Mouse (Mus musculus): ENCODE measurements at regions not wholly inside any gene's neighbourhood (a gene's known extent, or its start where the extent isn't known, plus 50 kb on each side); places are given as distances from the start of the nearest gene placed in this dataset.

GRCm38 (mm10) chr14:48854188-48854924 lies 180.7 kb upstream of the Otx2 start:
- ChIA-PET CTCF (no interaction called here), POLR2A (no interaction called here)

GRCm38 (mm10) chr14:48853479-48854187 lies 180.0 kb upstream of the Otx2 start:
- ChIA-PET CTCF (no interaction called here), POLR2A (no interaction called here)

GRCm38 (mm10) chr14:48852787-48853186 lies 179.2 kb upstream of the Otx2 start:
- CTCF ChIA-PET = interaction anchor here in 1 of 4 experiments (0.6 kb wide), 1 partner anchor 50 kb away, joined by 3 read pairs; no protein-coding TSS in a partner anchor
- POLR2A ChIA-PET = no interaction called here

- ChIA-PET CTCF (no interaction called here), POLR2A (no interaction called here)
Observed at GRCm38 (mm10) chr14:48852061-48852460, 178.4 kb upstream of the Otx2 start.

GRCm38 (mm10) chr14:48842861-48843260 lies 169.2 kb upstream of the Otx2 start:
- CTCF ChIA-PET = no interaction called here
- POLR2A ChIA-PET = no interaction called here

GRCm38 (mm10) chr14:48841278-48841677 lies 167.7 kb upstream of the Otx2 start:
- CTCF ChIA-PET = no interaction called here
- POLR2A ChIA-PET = interaction anchor here in 1 of 4 experiments (0.7 kb wide), 1 partner anchor 36 kb away, joined by 3 read pairs; no protein-coding TSS in a partner anchor

- POLR2A ChIA-PET = no interaction called here
- CTCF ChIA-PET = no interaction called here
Observed at GRCm38 (mm10) chr14:48837181-48837580, 163.6 kb upstream of the Otx2 start.

GRCm38 (mm10) chr14:48836071-48836470 lies 162.5 kb upstream of the Otx2 start:
- ChIA-PET CTCF (no interaction called here), POLR2A (no interaction called here)

GRCm38 (mm10) chr14:48834416-48834815 lies 160.8 kb upstream of the Otx2 start:
- POLR2A ChIA-PET = no interaction called here
- CTCF ChIA-PET = no interaction called here

- POLR2A ChIA-PET = interaction anchor here in 1 of 4 experiments (0.6 kb wide), 1 partner anchor 175 kb away, joined by 3 read pairs; no protein-coding TSS in a partner anchor
Observed at GRCm38 (mm10) chr14:48826421-48826820, 152.8 kb upstream of the Otx2 start.

GRCm38 (mm10) chr14:48824375-48824774 lies 150.8 kb upstream of the Otx2 start:
- POLR2A ChIA-PET = no interaction called here
- CTCF ChIA-PET = interaction anchor here in 1 of 4 experiments (0.6 kb wide), 1 partner anchor 586 kb away, joined by 3 read pairs; no protein-coding TSS in a partner anchor

More at GRCm38 (mm10) chr14:48826421-48826820, 152.8 kb upstream of the Otx2 start:
- CTCF ChIA-PET = no interaction called here

- ChIA-PET POLR2A (interaction anchor here in 1 of 4 experiments (0.7 kb wide), 1 partner anchor 217 kb away, joined by 3 read pairs; no protein-coding TSS in a partner anchor), CTCF (no interaction called here)
Observed at GRCm38 (mm10) chr14:48815941-48816340, 142.3 kb upstream of the Otx2 start.

GRCm38 (mm10) chr14:48815231-48815728 lies 141.7 kb upstream of the Otx2 start:
- CTCF ChIA-PET = no interaction called here
- POLR2A ChIA-PET = interaction anchor here in 1 of 4 experiments (0.7 kb wide), 1 partner anchor 217 kb away, joined by 3 read pairs; no protein-coding TSS in a partner anchor

GRCm38 (mm10) chr14:48812741-48813495 lies 139.3 kb upstream of the Otx2 start:
- CTCF ChIA-PET = no interaction called here
- POLR2A ChIA-PET = no interaction called here

- ChIA-PET CTCF (no interaction called here), POLR2A (no interaction called here)
Observed at GRCm38 (mm10) chr14:48804098-48804497, 130.5 kb upstream of the Otx2 start.

GRCm38 (mm10) chr14:48801283-48801682 lies 127.7 kb upstream of the Otx2 start:
- ChIA-PET CTCF (no interaction called here), POLR2A (interaction anchor here in 1 of 4 experiments (1.1 kb wide), 1 partner anchor 46 kb away, joined by 5 read pairs; no protein-coding TSS in a partner anchor)

- POLR2A ChIA-PET = interaction anchor here in 1 of 4 experiments (1.1 kb wide), 1 partner anchor 47 kb away, joined by 5 read pairs; no protein-coding TSS in a partner anchor
Observed at GRCm38 (mm10) chr14:48800857-48801256, 127.2 kb upstream of the Otx2 start.

GRCm38 (mm10) chr14:48800100-48800449 lies 126.5 kb upstream of the Otx2 start:
- CTCF ChIA-PET = no interaction called here
- POLR2A ChIA-PET = interaction anchor here in 2 of 4 experiments (0.5 to 1.1 kb wide), 2 partner anchors 48 to 71 kb away, joined by 3 to 5 read pairs; no protein-coding TSS in a partner anchor

More at GRCm38 (mm10) chr14:48800857-48801256, 127.2 kb upstream of the Otx2 start:
- CTCF ChIA-PET = no interaction called here

- POLR2A ChIA-PET = interaction anchor here in 1 of 4 experiments (0.5 kb wide), 1 partner anchor 71 kb away, joined by 3 read pairs; no protein-coding TSS in a partner anchor
Observed at GRCm38 (mm10) chr14:48799442-48800099, 126.0 kb upstream of the Otx2 start.

More at GRCm38 (mm10) chr14:48799442-48800099, 126.0 kb upstream of the Otx2 start:
- CTCF ChIA-PET = interaction anchor here in 1 of 4 experiments (0.5 kb wide), 1 partner anchor 1084 kb away, joined by 3 read pairs; no protein-coding TSS in a partner anchor

Data from embryonic stem cell, embryonic (primary cell).